Mouse (Mus musculus) urinary bladder, adult 18-20 months (tissue): ENCODE measurements around the gene Sgpl1.
A peak's percentile ranks its signal among the peaks of the same experiment; 100 is the strongest.

Experiments
- DNase-seq, 2 experiments: peaks; one replicate each; pipeline ENCODE4 v3.0.0; 2022; ENCODE audit warnings: low spot score in 2 of 2, mixed read lengths in 2 of 2

The Sgpl1 gene

DNA sequence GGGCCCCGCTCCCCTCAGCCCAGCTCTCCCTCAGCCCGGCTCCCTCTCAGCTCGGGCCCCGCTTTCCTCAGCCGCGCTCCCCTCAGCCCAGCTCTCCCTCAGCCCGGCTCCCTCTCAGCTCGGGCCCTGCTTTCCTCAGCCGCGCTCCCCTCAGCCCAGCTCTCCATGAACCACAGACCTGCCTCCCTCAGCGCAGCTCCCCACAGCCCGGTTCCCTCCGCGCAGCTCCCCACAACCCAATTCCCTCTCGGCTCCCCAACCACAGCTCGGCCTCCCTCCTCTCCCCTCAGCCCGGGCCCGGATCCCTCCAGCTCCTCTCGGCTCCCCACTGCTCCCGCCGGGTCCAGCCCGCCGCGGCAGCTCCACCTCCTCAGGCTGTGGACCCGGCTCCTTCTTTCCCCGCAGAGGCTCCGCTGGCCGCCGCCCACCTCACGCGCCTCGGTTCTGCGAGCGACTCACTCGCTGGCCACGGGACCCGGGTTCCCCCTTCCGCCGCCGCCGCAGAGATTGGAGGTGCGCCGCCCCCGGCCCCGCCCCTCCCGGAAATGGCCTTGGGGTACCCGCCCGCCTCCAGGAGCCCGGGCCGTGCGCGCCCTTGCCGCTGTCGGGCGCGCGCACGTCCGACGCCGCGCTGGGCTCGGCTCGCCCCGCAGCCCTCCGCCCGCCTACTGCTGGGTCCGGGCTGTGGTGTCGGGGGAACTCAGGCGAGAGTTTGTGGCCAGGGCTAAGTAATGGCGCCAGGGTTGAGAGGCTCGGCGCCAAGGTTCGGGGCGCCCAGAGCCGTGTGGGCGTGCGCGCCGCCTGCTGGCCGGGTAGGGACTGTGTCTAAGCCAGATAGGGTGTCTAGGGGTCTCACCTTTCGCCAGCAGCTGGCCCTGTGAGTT, at the start of gene Sgpl1:
Gene Sgpl1 (minus strand): TSS at position 547 of the 884 bp plus-strand sequence.
- DNase-seq: peak; percentile 87 to 89

DNA sequence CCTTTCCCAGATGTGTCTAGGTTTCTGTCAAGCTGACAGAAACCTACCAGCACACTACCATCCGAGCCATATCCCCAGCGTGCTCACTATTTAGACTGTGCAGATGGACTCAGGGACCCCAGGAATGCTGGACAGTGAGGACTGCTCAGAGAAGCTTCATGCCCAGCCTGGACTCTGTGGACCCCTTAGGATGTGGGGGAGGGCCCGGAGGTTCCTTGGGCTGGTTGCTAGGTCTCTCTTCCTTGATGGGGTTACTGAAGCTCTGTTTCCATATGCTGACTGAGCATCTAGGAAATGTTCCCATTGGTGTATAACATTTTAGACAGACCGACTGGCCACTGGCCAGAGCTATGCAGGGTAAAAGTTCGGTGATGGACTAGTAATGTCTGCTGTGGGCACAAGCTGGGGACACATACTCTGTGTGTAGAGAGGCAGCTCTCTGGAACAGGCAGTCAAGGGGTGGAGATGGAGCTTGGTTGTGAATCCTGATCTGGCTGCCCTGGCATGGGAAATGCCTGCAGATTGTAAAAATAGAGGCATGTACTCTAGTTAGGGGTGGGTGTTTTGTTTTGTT, 48.3 kb upstream of the Sgpl1 start:
- DNase-seq: no peak

DNA sequence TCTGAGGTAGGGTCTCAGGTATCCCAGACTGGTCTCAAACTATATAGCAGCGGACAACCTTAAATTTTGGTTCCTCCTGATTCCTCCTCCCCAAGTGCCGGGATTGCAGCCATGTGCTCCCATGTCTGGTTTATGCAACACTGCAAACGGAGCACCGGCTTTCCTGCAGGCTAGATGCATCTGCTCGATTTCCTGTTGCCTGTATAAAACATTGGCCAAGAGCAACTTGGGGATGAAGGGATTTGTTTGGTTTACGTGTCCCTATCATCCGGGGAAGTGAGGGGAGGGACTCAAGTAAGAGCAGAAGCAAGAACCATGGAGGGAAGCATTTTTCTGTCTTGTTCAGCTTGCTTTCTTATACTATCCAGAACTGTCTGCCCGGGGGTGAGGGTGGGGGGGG, 47.7 kb upstream of the Sgpl1 start:
- no peak for DNase-seq

DNA sequence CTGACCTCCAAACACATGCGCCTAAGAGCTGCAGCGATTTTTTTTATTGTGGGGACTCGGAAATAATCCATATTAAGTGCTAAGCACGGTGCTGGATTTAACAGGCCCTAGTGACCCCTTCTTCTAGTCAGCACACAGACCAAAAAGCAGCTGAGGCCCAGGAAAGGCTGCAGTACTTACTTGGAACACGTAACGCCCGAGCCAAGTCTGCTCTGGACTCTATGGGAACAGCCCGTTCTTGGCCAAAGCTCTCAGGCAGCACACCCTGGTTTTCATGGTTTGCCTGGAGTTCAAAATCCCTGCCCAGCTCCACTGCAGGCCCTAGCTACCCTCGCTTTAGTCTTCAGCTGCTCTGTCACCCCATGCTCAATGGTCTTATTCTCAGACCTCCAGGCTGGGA, 47.1 kb upstream of the Sgpl1 start:
- DNase-seq: no peak

DNA sequence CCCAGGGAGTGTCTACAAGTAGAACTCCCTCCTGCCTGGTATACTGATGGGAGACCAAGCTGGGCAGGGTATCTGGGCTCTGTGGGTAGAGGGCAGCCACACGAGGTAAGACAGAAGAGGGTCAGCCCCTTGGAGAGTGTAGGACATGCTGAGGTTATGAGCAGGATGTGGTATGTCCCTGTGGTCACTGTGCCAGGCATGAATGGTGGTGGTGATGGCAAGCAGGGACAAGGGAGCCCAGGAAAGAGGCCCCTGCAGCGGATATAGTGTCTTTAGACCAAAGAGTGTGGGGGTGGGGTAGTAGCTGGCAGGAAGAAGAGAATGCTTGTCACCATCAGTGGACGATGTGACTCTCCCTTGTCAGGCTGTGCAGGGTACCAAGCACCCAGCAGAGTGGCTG, 40.5 kb upstream of the Sgpl1 start:
- no peak for DNase-seq

DNA sequence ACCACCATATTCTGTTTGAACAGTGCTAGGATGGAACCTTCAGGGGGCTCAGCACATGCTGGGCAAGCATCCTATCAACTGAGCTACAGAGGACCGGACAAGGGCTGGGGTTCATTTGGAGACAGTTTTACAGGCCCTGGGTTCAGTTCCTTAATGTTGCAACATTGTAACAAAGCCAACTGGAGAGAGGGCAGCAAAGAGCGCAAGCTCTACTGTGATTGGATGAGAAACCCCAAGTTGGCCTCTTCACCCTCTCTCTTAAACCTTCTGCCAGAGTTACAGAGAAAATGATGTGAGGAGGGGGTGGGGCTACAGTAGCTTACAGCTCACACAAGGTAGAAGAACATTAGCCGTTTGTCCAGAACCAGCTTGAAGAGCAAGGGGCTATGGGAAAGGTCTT, 39.5 kb upstream of the Sgpl1 start:
- no peak for DNase-seq

DNA sequence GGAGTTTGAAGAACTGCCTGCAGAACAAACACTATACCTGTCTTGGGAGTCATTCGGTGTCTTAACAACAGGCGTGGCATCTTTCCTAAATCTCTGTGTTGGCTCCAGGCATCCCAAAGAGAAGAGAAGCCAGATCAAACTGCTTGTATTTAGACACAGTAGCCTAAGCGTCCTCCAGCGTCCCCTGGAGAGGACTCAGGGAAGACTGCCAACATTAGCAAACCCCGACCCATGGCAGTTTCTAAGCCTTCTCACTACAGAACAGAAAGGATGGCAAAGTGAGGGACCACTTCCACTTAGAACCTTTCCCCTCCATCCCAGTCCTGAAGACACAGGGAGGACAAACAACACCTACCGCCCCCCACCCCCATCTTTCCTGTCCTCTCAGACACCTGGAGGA, 32.4 kb upstream of the Sgpl1 start:
- no peak for DNase-seq

DNA sequence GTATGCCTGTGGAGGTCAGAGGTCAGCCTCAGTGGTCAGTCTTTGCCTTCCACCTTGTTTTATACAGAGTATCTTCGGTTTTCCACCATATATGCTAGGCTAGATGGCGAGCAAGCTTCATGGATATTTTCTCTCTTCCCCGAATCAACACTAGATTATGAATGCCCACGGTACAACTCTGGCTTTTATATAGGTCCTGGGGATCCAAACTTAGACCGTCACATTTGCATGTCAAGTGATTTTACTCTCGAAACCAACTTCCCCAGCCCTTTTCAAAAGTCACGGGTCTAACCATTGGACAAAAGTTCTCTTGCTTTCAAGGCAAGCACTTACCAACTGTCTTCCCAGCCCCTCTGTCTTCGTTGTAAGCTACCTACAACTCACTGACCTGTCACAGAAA, 31.2 kb upstream of the Sgpl1 start:
- DNase-seq: no peak

DNA sequence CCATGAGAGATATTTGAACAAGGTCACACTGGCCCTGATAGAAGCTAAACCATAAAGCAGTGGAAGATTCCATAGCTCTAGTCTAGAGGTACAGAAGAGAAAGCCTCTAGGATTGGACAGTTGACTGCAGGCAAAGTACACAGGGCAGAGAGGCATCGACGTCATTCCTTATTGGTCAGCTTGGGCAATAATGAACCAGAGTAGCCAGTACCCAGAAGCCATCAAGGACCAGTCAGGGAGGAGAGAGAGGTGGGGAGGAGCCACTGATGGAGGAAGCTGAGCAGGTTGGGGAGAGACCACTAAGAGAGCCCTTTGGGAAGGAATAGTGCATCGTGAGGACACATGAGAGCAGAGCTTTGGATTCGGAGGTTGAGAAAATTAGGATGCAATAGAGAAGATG, 30.2 kb upstream of the Sgpl1 start:
- DNase-seq: no peak

DNA sequence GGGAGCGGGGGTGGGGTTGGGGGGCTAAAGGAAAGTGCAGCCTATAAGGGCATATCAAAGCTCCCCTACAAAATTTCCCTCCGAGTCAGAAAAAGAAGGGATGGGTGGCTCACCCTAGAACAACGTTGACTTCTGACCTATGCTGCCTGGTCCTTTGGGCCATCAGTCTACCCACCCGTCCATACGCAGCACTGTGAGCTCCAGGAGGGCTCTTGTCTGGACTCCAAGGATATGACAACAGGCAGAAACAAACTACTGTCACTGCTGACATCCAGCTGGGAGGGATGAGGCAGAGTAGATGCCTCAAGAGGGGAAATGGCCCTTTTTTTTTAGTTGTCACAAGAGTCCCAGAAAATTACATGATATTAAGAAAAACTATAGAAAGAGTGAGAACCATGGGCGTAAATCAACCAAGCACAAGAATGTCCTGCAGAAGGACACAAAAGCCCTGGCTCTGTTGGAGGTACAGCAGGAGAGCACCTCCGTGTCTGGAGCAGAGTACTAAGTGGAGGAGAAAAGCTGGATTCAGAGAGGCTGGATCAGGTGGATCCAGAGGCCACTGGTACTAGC, 28.8 kb upstream of the Sgpl1 start:
- no peak for DNase-seq

DNA sequence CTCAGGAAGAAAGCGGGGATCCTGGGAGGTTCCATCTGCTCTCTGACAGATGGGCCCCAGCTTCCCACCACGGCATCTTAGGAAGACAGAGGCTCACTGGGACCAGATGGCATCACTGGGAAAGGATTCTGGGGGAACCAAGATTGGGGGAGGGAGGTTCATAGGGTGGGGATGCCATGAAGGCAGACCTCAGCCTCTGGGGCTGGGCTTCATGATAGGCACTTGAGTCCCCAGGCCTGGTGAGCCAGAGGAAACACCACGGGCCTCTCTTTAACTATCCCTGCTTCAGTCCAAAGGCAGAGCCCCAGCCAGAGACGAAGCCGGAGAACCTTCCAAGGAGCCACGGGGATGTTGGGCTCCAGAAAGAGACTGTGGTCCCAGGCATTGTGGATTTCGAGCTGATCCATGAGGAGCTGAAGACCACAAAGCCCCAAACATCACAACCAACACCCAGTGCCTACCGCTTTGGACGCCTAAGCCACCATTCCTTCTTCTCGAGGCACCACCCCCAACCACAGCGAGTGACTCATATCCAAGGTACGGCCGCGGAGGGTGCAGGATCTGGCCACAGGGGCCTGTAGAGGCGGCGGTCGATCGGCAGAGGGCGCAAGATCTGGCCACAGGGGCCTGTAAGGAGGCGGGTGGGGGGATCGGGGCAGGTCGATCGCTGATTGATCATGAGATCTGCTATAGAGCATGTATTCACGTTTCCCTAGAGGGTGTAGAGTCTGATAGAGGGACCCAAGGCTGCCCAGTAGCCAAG, 28.1 kb upstream of the Sgpl1 start:
- peak in 1 of 2 experiments; percentile 35 for DNase-seq

DNA sequence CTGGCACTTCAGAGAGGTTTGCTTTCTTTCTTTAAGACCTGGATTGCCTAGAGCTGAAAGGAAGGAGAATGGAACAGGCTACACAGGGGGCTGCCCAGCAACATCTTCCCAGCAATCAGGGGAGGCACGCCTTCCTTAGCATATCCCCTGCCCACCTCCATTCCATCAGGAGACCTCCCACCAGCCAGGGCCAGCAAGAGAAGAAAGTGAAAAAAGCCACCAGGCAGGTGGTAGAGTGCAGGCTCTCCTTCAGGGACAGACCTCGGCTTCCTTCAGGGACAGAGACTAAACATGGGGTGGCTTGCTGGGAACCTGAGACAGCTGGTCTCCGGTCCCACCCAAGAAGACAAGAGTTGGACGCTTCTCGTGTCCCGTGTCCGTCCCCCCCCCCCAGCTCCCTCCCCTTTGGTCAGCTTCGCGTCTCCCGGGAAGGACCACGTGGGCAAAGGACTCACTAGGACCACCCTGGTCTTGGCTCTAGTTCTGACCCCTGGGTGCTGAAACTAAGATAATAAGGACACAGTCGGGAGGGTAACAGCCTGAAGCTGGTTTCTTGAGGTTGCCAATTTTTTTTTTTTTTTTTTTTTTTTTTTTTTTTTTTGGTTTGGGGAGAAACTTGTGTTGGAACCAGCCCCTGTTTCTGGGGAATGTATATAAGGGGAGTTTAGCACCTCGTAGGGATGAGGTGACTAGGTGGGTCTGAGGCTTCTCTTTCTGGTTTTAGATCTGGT, 27.4 kb upstream of the Sgpl1 start:
- DNase-seq: no peak

DNA sequence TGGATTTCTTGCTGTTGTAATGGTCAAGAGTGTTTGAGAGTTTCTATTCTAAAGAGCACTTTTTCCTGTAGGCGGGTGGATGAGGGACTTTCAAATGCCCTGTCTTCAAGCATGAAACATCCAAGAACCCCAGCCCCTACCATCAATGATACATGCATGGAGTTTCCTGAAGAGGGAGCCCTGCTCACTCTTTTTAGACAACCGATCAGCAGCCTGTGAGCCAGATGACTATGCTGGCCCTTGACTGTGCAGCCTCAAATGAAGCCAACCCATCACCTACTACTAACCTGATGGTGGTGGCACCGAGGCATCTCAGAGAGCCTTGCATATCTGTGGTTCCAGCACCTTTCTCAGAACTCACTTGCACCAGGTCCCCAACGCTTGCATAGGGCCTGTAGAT, 25.0 kb upstream of the Sgpl1 start:
- DNase-seq: no peak

DNA sequence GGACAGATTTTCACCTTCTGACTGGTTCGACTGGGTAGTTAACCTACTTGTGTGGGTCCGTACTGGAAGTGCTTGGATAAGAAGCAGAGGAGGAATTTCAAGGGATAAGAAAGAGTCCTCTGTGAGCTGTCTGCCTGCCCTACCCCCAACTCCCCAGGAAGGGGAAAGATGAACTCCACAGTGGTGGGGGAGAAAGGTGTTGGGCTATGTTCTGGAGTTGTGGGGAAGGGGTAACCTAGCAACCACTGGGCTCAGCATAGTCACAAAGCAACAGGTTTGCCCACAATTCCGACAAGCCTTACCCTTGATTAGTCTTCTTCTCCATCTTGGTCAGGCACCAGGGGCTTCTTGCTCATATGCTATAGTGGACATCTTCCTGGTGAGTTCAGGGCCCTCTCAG, 24.2 kb upstream of the Sgpl1 start, which contains the start of gene Tbata:
Gene Tbata (plus strand): TSS at position 301 of the 400 bp plus-strand sequence.
- no peak for DNase-seq

DNA sequence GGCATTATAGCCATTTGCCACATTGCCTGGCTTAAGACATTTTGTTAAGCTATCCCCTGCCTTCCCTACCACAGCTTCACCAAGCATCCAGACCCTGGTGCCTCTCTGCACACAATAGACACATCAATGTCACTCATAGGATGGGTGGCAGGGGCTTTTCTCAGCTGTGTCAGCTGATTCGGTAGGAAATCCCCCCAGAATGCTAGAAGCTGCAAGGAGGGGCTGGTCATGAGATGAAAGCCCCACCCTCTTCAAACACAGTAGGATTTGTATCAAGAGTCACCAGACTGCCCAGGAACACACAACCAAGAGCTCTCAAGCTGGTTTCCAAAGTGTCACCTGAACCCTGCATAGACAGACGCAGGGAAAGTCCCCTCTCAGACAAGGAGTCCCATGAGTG, 20.9 kb upstream of the Sgpl1 start:
- DNase-seq: no peak

DNA sequence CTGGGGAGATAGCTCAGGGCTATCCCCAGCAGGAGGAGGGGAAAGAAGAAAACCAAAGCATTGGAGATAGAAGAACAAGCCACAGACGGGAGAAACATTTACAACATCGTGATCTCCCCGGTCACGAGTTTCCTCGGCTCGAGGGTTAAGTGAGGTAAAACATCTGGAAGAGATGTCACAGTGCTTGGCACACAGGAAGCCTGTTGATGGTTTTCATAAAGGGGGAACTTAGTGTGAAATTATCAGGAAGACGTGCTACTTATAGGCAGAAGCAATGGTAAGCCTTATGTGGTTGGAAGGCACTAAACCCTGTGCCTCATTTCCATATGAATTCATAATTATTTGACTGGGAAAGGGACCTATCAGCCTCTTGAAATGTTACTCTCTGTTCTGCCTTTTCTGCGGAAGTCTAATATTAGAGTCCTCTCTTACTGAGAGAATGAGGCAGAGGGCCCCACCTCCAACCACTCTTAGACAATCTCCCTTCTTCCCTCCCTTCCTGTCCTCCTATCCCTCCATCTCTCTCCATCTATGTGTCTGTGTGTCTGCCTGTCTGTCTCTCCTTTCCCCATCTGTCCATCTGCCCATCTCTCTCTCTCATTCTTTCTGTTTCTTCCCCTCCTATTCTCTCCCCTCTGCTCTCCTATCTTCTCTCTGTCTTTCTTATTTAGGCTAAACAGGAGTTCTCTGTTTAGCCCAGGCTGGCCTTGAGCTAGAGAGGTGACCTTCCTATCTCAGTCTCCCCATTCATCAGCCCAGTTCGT, 20.0 kb upstream of the Sgpl1 start:
- no peak for DNase-seq

DNA sequence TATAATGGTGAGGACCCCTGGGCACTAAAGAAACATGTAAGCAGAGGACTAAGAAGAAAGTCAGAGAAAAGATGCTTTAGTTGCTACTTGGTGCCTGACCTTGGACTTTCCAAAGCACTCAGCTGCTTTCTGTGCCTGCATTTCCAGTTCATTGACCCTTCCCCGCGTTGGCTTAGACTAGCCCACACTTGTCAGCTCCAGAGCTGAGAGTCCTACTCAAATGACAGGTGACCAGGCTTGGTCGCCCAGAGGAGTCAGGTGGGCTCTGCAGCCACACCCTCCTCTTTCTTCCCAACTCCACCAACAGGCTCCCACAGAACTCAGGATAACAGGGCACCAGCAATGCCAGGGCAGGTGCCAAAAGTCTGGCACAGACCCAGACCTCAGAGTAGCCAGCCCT, 14.9 kb upstream of the Sgpl1 start:
- DNase-seq: peak; percentile 50 to 64

DNA sequence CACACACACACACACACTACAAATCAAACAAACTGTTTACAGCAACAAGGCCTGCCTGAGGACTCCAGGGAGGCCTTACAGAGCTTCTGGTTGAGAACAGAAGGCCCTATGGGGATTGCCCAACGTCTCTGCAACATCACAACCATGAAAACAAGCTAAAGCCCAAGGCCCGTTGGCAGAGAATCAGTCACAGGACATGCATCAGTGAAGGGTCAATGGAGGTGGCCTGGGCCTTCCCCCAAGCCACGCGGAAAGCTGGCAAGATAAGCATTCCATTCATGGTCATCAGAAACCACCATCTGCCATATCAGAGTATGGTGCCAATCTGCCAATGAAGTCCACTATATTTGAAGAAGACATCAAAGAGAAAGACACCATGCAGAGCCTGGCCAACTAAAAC, 13.2 kb upstream of the Sgpl1 start:
- DNase-seq: no peak

DNA sequence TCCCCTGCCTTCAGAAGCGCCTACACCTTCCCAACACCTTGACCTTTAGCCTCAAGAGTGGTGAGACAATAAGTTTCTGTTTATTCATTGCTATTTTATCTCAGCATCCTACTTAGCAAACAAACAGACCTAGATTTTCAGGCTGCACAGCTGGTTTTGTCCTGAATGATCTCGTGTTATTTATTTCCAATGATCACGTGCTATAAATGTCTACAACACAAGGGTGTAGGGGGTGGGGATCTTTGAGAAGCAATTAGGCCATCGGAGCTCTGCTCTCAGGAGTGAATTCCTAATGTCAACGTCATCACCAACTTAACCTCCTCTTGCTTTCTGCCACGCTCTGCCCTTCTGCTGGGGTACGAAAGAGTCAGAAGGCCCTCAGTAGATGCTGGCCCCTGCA, 12.6 kb upstream of the Sgpl1 start:
- peak in 1 of 2 experiments; percentile 31 for DNase-seq

DNA sequence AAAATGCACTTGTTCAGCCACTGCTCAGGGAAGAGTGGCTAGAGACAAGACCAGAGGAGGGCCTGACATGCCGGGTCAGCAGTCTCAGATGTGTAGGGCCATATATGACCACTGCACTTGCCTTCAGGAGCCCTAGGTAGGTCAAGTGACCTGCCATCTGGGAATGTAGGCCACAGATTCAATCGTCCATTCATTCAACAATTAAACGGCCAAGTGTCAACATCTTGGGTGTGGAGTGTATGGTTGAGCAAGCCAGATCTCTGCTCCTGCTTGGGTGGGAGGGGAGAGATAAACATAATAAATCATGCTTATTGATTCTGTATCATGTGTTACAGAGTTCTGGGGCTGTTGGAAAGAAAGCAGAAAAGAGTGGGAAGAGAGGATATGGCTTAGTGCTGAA, 11.1 kb upstream of the Sgpl1 start:
- peak in 1 of 2 experiments; percentile 20 for DNase-seq

DNA sequence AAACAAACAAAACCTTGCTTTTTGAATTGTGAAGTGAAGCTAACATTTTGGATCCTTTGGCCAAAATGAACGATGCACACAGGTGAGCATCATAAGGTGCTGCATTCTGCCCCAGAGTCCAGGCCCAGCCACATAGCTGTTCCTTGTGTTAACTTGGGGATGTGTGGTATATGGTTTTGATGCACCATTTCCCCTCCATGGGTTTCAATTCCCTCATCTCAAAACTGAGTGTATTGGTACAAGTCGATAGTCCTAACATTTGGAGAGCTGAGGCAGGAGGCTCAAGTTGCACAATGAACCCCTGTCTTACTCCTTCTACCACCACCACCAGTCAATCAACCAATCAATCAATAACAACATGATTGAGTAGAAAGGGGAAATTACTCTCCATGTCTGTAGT, 8.9 kb upstream of the Sgpl1 start:
- DNase-seq: no peak
